In genomic region chr1:93686245-93686960, GRCm38 (mm10) we compare ENCODE assay signal across 8 mouse cellular contexts. TPM values are rescaled to one million over a fixed set of nuclear protein-coding genes. Genes with fewer than 3 reads are reported as not detected.
DNase-seq lines count a peak whose midpoint lies in the region; ATAC-seq and TF ChIP-seq lines count a peak whose summit lies in the region.

No protein-coding gene starts in this region.

- 13% methylated on average over 51 of the region's 51 CpGs for WGBS in thymus, adult 2 months
- 7% methylated on average over 51 of the region's 51 CpGs for WGBS in intestine, postnatal 0 days
- 3% methylated on average over 51 of the region's 51 CpGs for WGBS in limb, embryonic 13.5 days
- WGBS in midbrain, embryonic 15.5 days, result 2% methylated on average over 51 of the region's 51 CpGs

- peak; percentile 88 for ATAC-seq in intestine, postnatal 0 days
- ATAC-seq in limb, embryonic 13.5 days (ENCODE audit: low FRiP score, low read depth), result peak; percentile 81; the same call in 1 of the 2 replicates
- ATAC-seq in midbrain, embryonic 15.5 days (replicated peaks), result peak; percentile 94

- TF ChIP-seq POLR2A in thymus, adult 2 months (IDR thresholded peaks at IDR 0.05; ENCODE audit: control insufficient read depth, extremely low read depth, insufficient read depth, low read length, poor library complexity), result no peak
- TF ChIP-seq POLR2A in testis, adult 2 months (IDR thresholded peaks at IDR 0.05; ENCODE audit: control insufficient read depth, low read depth, low read length), result no peak

- peak overlapping the region; percentile 95 for H3K4me2 ChIP-seq in intestine, postnatal 0 days (replicated peaks; ENCODE audit: low read depth)
- peak overlapping the region; percentile 96 for H3K4me2 ChIP-seq in limb, embryonic 13.5 days (replicated peaks)
- peak overlapping the region; percentile 64 for H3K4me2 ChIP-seq in midbrain, embryonic 15.5 days

- no peak for DNase-seq in thymus, adult 2 months
- DNase-seq in thymus, adult 18-20 months, result no peak
- peak; percentile 52 for DNase-seq in embryo, embryonic 11.5 days (ENCODE audit: low read depth, low spot score)
- peak; percentile 95 for DNase-seq in heart, adult 11 months

- peaks cover 7% of the 10 kb centered on the region for H3K27me3 ChIP-seq in thymus, adult 2 months (ENCODE audit: control insufficient read depth, insufficient read depth, low read length)
- no peaks in the 10 kb centered on the region for H3K27me3 ChIP-seq in intestine, postnatal 0 days (replicated peaks; ENCODE audit: control insufficient read depth, insufficient read depth, low read length)
- peaks cover 13% of the 10 kb centered on the region for H3K27me3 ChIP-seq in limb, embryonic 13.5 days
- H3K27me3 ChIP-seq in midbrain, embryonic 15.5 days (replicated peaks), result 0 out of 2 replicates have a peak, but pooled peaks cover 3% of the 10 kb centered on the region
- H3K27me3 ChIP-seq in testis, adult 2 months (ENCODE audit: control insufficient read depth, insufficient read depth, low read length), result no peaks in the 10 kb centered on the region

- H3K4me3 ChIP-seq in thymus, adult 2 months (ENCODE audit: control insufficient read depth, insufficient read depth, low read length), result peak overlapping the region; percentile 4; the same call in 1 of the 2 replicates
- H3K4me3 ChIP-seq in intestine, postnatal 0 days (ENCODE audit: low read depth, low read length), result peak overlapping the region; percentile 58
- peak overlapping the region; percentile 61 for H3K4me3 ChIP-seq in limb, embryonic 13.5 days
- H3K4me3 ChIP-seq in midbrain, embryonic 15.5 days, result peak overlapping the region; percentile 67
- H3K4me3 ChIP-seq in testis, adult 2 months (ENCODE audit: control insufficient read depth, low read depth, low read length), result peak overlapping the region; percentile 60

- H3K36me3 ChIP-seq in thymus, adult 2 months (ENCODE audit: control insufficient read depth, insufficient read depth, low read length), result no peaks in the 10 kb centered on the region
- no peaks in the 10 kb centered on the region for H3K36me3 ChIP-seq in intestine, postnatal 0 days (ENCODE audit: control insufficient read depth, insufficient read depth)
- H3K36me3 ChIP-seq in limb, embryonic 13.5 days, result peaks cover 3% of the 10 kb centered on the region; the same call in 1 of the 2 replicates
- H3K36me3 ChIP-seq in midbrain, embryonic 15.5 days (replicated peaks), result no peaks in the 10 kb centered on the region
- H3K36me3 ChIP-seq in testis, adult 2 months (ENCODE audit: control insufficient read depth, insufficient read depth, low read length), result no peaks in the 10 kb centered on the region

- H3K9me3 ChIP-seq in intestine, postnatal 0 days (ENCODE audit: control insufficient read depth), result no peaks in the 10 kb centered on the region
- H3K9me3 ChIP-seq in limb, embryonic 13.5 days, result no peaks in the 10 kb centered on the region; the same call in 1 of the 2 replicates
- no peaks in the 10 kb centered on the region for H3K9me3 ChIP-seq in midbrain, embryonic 15.5 days

- H3K4me1 ChIP-seq in thymus, adult 2 months (replicated peaks; ENCODE audit: control insufficient read depth, insufficient read depth, low read length), result no peaks in the 10 kb centered on the region
- H3K4me1 ChIP-seq in intestine, postnatal 0 days (replicated peaks; ENCODE audit: control insufficient read depth, insufficient read depth, low read length), result 0 out of 2 replicates have a peak, but pooled peaks cover 9% of the 10 kb centered on the region
- H3K4me1 ChIP-seq in limb, embryonic 13.5 days, result peaks cover 12% of the 10 kb centered on the region; the same call in 1 of the 2 replicates
- H3K4me1 ChIP-seq in midbrain, embryonic 15.5 days, result peaks cover 21% of the 10 kb centered on the region
- peaks cover 13% of the 10 kb centered on the region for H3K4me1 ChIP-seq in testis, adult 2 months (ENCODE audit: control insufficient read depth, insufficient read depth, low read length)

- no peak for TF ChIP-seq CTCF in thymus, adult 2 months (IDR thresholded peaks at IDR 0.05; ENCODE audit: borderline replicate concordance, control insufficient read depth, extremely low read depth, insufficient read depth, low read length, poor library complexity)
- peak; percentile 81 for TF ChIP-seq CTCF in intestine, postnatal 0 days (IDR thresholded peaks at IDR 0.05; ENCODE audit: low read depth)
- TF ChIP-seq CTCF in testis, adult 2 months (IDR thresholded peaks at IDR 0.05; ENCODE audit: control insufficient read depth, insufficient read depth, insufficient replicate concordance, low read depth, low read length), result no peak

- peak overlapping the region; percentile 68 for H3K9ac ChIP-seq in intestine, postnatal 0 days (ENCODE audit: low read depth, low read length)
- peak overlapping the region; percentile 75 for H3K9ac ChIP-seq in limb, embryonic 13.5 days
- peak overlapping the region; percentile 52 for H3K9ac ChIP-seq in midbrain, embryonic 15.5 days

- no peak overlapping the region for H3K27ac ChIP-seq in thymus, adult 2 months (ENCODE audit: control insufficient read depth, insufficient read depth, low read length)
- H3K27ac ChIP-seq in intestine, postnatal 0 days (ENCODE audit: low read depth, low read length), result peak overlapping the region; percentile 57
- H3K27ac ChIP-seq in limb, embryonic 13.5 days, result no peak overlapping the region
- peak overlapping the region; percentile 77 for H3K27ac ChIP-seq in midbrain, embryonic 15.5 days
- H3K27ac ChIP-seq in testis, adult 2 months (ENCODE audit: control insufficient read depth, insufficient read depth, low read depth, low read length), result peak overlapping the region; percentile 23; the same call in 1 of the 2 replicates

RNA-seq across cellular contexts. Expression of gene Bok, which starts 0.9 kb away (rescaled TPM):
- 19.9 and 30.7 TPM in 2 replicates for polyA plus RNA-seq in thymus, adult 2 months (2012; rRNA removed)
- 54.4 and 57.2 TPM in 2 replicates for polyA plus RNA-seq in intestine, postnatal 0 days (2015; fragmentation: Nextera tagmentation; extraction: Ambion mirVana)
- 25.5 and 26.5 TPM in 2 replicates for polyA plus RNA-seq in limb, embryonic 13.5 days (2015; fragmentation: Nextera tagmentation; extraction: Ambion mirVana)
- polyA plus RNA-seq in midbrain, embryonic 15.5 days (2015; fragmentation: Nextera tagmentation; extraction: Ambion mirVana), result 104 TPM in 2 replicates
- 5.6 and 9.7 TPM in 2 replicates for polyA plus RNA-seq in testis, adult 2 months (2012; rRNA removed)

RNA-seq across cellular contexts. Expression of gene Stk25, which starts 27.9 kb away (rescaled TPM):
- polyA plus RNA-seq in thymus, adult 2 months (2012; rRNA removed), result 127 and 164 TPM in 2 replicates
- 116 and 121 TPM in 2 replicates for polyA plus RNA-seq in intestine, postnatal 0 days (2015; fragmentation: Nextera tagmentation; extraction: Ambion mirVana)
- 200 and 212 TPM in 2 replicates for polyA plus RNA-seq in limb, embryonic 13.5 days (2015; fragmentation: Nextera tagmentation; extraction: Ambion mirVana)
- polyA plus RNA-seq in midbrain, embryonic 15.5 days (2015; fragmentation: Nextera tagmentation; extraction: Ambion mirVana), result 353 and 388 TPM in 2 replicates
- 182 and 191 TPM in 2 replicates for polyA plus RNA-seq in testis, adult 2 months (2012; rRNA removed)

Comparison
In these comparisons a context has a peak if more than half of its experiments do, and no peak if none do; other contexts are left out.
1. DNase-seq: peak in embryo, embryonic 11.5 days (single experiment) and heart, adult 11 months (single experiment); none in thymus, adult 2 months (single experiment) and thymus, adult 18-20 months (0 of 2).
2. H3K27ac ChIP-seq: peak in intestine, postnatal 0 days (single experiment), midbrain, embryonic 15.5 days (single experiment) and testis, adult 2 months (single experiment); none in thymus, adult 2 months (single experiment) and limb, embryonic 13.5 days (single experiment).
3. H3K4me3 ChIP-seq: peak in every context shown above with its lines; median percentile 67 in midbrain, embryonic 15.5 days; 61 in limb, embryonic 13.5 days; 60 in testis, adult 2 months; 58 in intestine, postnatal 0 days; 4 in thymus, adult 2 months.
4. Peak in every context shown above with its lines, with median percentiles within 50 percentile points of each other: ATAC-seq, H3K4me2 ChIP-seq and H3K9ac ChIP-seq.